Mouse (Mus musculus): Measurements from ENCODE around the gene Cd209e. TPM values are rescaled to one million over a fixed set of nuclear protein-coding genes. Genes with fewer than 3 reads are reported as not detected.
"Not testable (repeated sequence)": the region's sequence is repeated elsewhere in the genome, so short reads cannot be mapped to it uniquely, and the experiment has no call there.

Gene Cd209e
- not detected in 2 replicates for total RNA-seq (2014; rRNA removed; ENCODE audit: low replicate concordance)
- polyA plus RNA-seq (2015; fragmentation: Nextera tagmentation; extraction: Ambion mirVana): not detected in 2 replicates

DNA sequence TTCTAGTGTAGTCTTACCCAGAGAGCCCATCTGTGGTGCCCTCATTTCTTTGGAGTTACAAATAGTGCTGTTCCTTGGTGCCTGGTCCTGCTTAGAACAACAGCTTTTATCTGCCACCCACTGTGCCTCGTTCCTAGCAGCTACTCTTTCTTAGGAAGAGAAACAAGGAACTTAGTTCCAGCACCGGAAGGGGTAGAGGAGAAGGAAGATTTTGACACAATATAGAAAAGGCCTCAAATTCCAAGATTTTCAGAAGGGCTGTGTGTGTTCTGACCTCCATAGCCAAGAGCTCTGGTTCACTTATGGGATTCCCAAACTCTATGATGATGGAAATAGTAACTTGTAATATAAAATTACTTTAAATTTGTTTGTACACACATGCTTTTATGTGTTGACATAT, at the start of gene Cd209e:
Gene Cd209e (minus strand): TSS at position 101 of the 400 bp plus-strand sequence.
- ATAC-seq (ENCODE audit: insufficient read depth, low read depth): no peak
- WGBS: 49% methylated on average over 2 of the region's 2 CpGs
- no peak within 1 kb of the TSS for H3K4me2 ChIP-seq (ENCODE audit: low read depth, low read length)

GRCm38 (mm10) chr8:3878455-3878854, 24.3 kb upstream of the Cd209e start, which contains the start of gene Cd209d:
TSS of gene Cd209d (minus strand) at chr8:3878555.
- 0 out of 2 replicates have a peak, but pooled peaks cover 3% of the 10 kb centered on the region for H3K9me3 ChIP-seq (replicated peaks; ENCODE audit: control insufficient read depth, low read length)
- no peak within 1 kb of the TSS for H3K27ac ChIP-seq (ENCODE audit: low read depth)
- TF ChIP-seq EP300 (IDR thresholded peaks at IDR 0.05; ENCODE audit: low read depth): no peak
- H3K27me3 ChIP-seq (ENCODE audit: control insufficient read depth, insufficient read depth, low read length): no peaks in the 10 kb centered on the region
- 60% methylated on average over 4 of the region's 4 CpGs for WGBS
- no peak within 1 kb of the TSS for H3K4me3 ChIP-seq (ENCODE audit: low read depth, low read length)
- no peaks in the 10 kb centered on the region for H3K4me1 ChIP-seq (ENCODE audit: control insufficient read depth, insufficient read depth)
- no peak within 1 kb of the TSS for H3K9ac ChIP-seq (replicated peaks; ENCODE audit: low read depth, low read length)
- no peak within 1 kb of the TSS for H3K4me2 ChIP-seq (ENCODE audit: low read depth, low read length)
- no peak for DNase-seq (ENCODE audit: low spot score)
- ATAC-seq (ENCODE audit: insufficient read depth, low read depth): no peak
- no peaks in the 10 kb centered on the region for H3K36me3 ChIP-seq (replicated peaks; ENCODE audit: control insufficient read depth, insufficient read depth, low read length)

More for the DNA sequence above, at the start of gene Cd209e:
- no peaks in the 10 kb centered on the region for H3K4me1 ChIP-seq (ENCODE audit: control insufficient read depth, insufficient read depth)
- H3K9me3 ChIP-seq (replicated peaks; ENCODE audit: control insufficient read depth, low read length): no peaks in the 10 kb centered on the region
- H3K9ac ChIP-seq (replicated peaks; ENCODE audit: low read depth, low read length): no peak within 1 kb of the TSS
- no peak within 1 kb of the TSS for H3K4me3 ChIP-seq (ENCODE audit: low read depth, low read length)
- H3K36me3 ChIP-seq (replicated peaks; ENCODE audit: control insufficient read depth, insufficient read depth, low read length): no peaks in the 10 kb centered on the region
- H3K27me3 ChIP-seq (ENCODE audit: control insufficient read depth, insufficient read depth, low read length): no peaks in the 10 kb centered on the region
- no peak within 1 kb of the TSS for H3K27ac ChIP-seq (ENCODE audit: low read depth)
- DNase-seq (ENCODE audit: low spot score): no peak
- TF ChIP-seq EP300 (IDR thresholded peaks at IDR 0.05; ENCODE audit: low read depth): no peak
- TF ChIP-seq CTCF (IDR thresholded peaks at IDR 0.05; ENCODE audit: low read depth): no peak

DNA sequence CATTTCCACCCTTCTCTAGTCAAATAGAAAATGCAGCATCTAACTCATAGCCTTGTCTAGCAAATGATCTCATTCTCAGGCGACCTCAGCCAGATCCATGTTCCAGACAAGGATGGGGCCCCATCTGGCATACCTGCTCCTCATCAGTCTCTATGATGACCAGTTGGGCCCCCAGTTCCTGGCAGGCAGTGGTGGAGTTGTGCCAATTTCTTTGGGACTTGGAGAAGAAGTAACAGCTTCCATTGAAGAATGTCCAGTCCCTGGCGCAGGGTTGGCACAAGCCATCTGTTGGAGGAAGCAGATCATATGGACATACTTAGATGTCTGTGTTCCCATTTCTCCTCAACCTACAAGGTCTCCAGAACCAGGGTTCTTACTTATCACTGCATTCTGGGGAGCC, 22.0 kb upstream of the Cd209e start:
- Histone ChIP-seq H3K36me3 (replicated peaks; ENCODE audit: control insufficient read depth, insufficient read depth, low read length) (no peaks in the 10 kb centered on the region), H3K4me3 (ENCODE audit: low read depth, low read length) (no peak overlapping the region), H3K27me3 (ENCODE audit: control insufficient read depth, insufficient read depth, low read length) (no peaks in the 10 kb centered on the region), H3K4me1 (ENCODE audit: control insufficient read depth, insufficient read depth) (no peaks in the 10 kb centered on the region), H3K9me3 (replicated peaks; ENCODE audit: control insufficient read depth, low read length) (peaks cover 8% of the 10 kb centered on the region; the same call in 1 of the 2 replicates), H3K4me2 (ENCODE audit: low read depth, low read length) (no peak overlapping the region), H3K9ac (replicated peaks; ENCODE audit: low read depth, low read length) (no peak overlapping the region), H3K27ac (ENCODE audit: low read depth) (no peak overlapping the region)
- ATAC-seq (ENCODE audit: insufficient read depth, low read depth) (no peak), DNase-seq (ENCODE audit: low spot score) (no peak)
- TF ChIP-seq EP300 (IDR thresholded peaks at IDR 0.05; ENCODE audit: low read depth) (no peak), CTCF (IDR thresholded peaks at IDR 0.05; ENCODE audit: low read depth) (no peak)
- 69% methylated on average over 2 of the region's 2 CpGs for WGBS

GRCm38 (mm10) chr8:3862736-3863135, 8.6 kb upstream of the Cd209e start:
- not testable (repeated sequence) for H3K4me1 ChIP-seq (ENCODE audit: control insufficient read depth, insufficient read depth); H3K4me2 ChIP-seq (ENCODE audit: low read depth, low read length); H3K9me3 ChIP-seq (replicated peaks; ENCODE audit: control insufficient read depth, low read length); DNase-seq (ENCODE audit: low spot score); H3K4me3 ChIP-seq (ENCODE audit: low read depth, low read length); ATAC-seq (ENCODE audit: insufficient read depth, low read depth); H3K36me3 ChIP-seq (replicated peaks; ENCODE audit: control insufficient read depth, insufficient read depth, low read length); H3K27me3 ChIP-seq (ENCODE audit: control insufficient read depth, insufficient read depth, low read length); H3K9ac ChIP-seq (replicated peaks; ENCODE audit: low read depth, low read length); H3K27ac ChIP-seq (ENCODE audit: low read depth)

GRCm38 (mm10) chr8:3803091-3803490, 51.0 kb downstream of the Cd209e start:
- no peak for ATAC-seq (ENCODE audit: insufficient read depth, low read depth)

More at GRCm38 (mm10) chr8:3803091-3803490, 51.0 kb downstream of the Cd209e start:
- Histone ChIP-seq H3K36me3 (replicated peaks; ENCODE audit: control insufficient read depth, insufficient read depth, low read length) (no peaks in the 10 kb centered on the region), H3K9ac (replicated peaks; ENCODE audit: low read depth, low read length) (no peak overlapping the region), H3K4me3 (ENCODE audit: low read depth, low read length) (no peak overlapping the region), H3K9me3 (replicated peaks; ENCODE audit: control insufficient read depth, low read length) (0 out of 2 replicates have a peak, but pooled peaks cover 8% of the 10 kb centered on the region), H3K4me2 (ENCODE audit: low read depth, low read length) (no peak overlapping the region), H3K27ac (ENCODE audit: low read depth) (no peak overlapping the region), H3K4me1 (ENCODE audit: control insufficient read depth, insufficient read depth) (no peaks in the 10 kb centered on the region), H3K27me3 (ENCODE audit: control insufficient read depth, insufficient read depth, low read length) (no peaks in the 10 kb centered on the region)
- 80% methylated on average over 14 of the region's 14 CpGs for WGBS
- TF ChIP-seq CTCF (IDR thresholded peaks at IDR 0.05; ENCODE audit: low read depth): no peak
- no peak for TF ChIP-seq EP300 (IDR thresholded peaks at IDR 0.05; ENCODE audit: low read depth)
- DNase-seq (ENCODE audit: low spot score): no peak

Other genes starting within 250 kb of the Cd209e start
- 26.8 and 27.0 TPM in 2 replicates for gene Xab2, start 233.0 kb downstream of the Cd209e start, total RNA-seq (2014; rRNA removed; ENCODE audit: low replicate concordance)
- gene Xab2, start 233.0 kb downstream of the Cd209e start, polyA plus RNA-seq (2015; fragmentation: Nextera tagmentation; extraction: Ambion mirVana): 20.0 TPM in 2 replicates
- gene Pet100, start 232.8 kb downstream of the Cd209e start, total RNA-seq (2014; rRNA removed; ENCODE audit: low replicate concordance): 2.4 and 14.4 TPM in 2 replicates
- 112 and 121 TPM in 2 replicates for gene Pet100, start 232.8 kb downstream of the Cd209e start, polyA plus RNA-seq (2015; fragmentation: Nextera tagmentation; extraction: Ambion mirVana)
- gene Pcp2, start 228.8 kb downstream of the Cd209e start, total RNA-seq (2014; rRNA removed; ENCODE audit: low replicate concordance): not detected in 2 replicates
- not detected in 2 replicates for gene Pcp2, start 228.8 kb downstream of the Cd209e start, polyA plus RNA-seq (2015; fragmentation: Nextera tagmentation; extraction: Ambion mirVana)
- 15.2 and 30.5 TPM in 2 replicates for gene Stxbp2, start 223.4 kb downstream of the Cd209e start, total RNA-seq (2014; rRNA removed; ENCODE audit: low replicate concordance)
- gene Stxbp2, start 223.4 kb downstream of the Cd209e start, polyA plus RNA-seq (2015; fragmentation: Nextera tagmentation; extraction: Ambion mirVana): 13.8 and 14.5 TPM in 2 replicates
- not detected in 2 replicates for gene Retn, start 198.5 kb downstream of the Cd209e start, total RNA-seq (2014; rRNA removed; ENCODE audit: low replicate concordance)
- gene Retn, start 198.5 kb downstream of the Cd209e start, polyA plus RNA-seq (2015; fragmentation: Nextera tagmentation; extraction: Ambion mirVana): not detected in 2 replicates
- gene Mcemp1, start 188.6 kb downstream of the Cd209e start, total RNA-seq (2014; rRNA removed; ENCODE audit: low replicate concordance): not detected in 2 replicates
- gene Mcemp1, start 188.6 kb downstream of the Cd209e start, polyA plus RNA-seq (2015; fragmentation: Nextera tagmentation; extraction: Ambion mirVana): 0.27 and 0.30 TPM in 2 replicates
- not detected in 2 replicates for gene Fcor, start 181.9 kb downstream of the Cd209e start, total RNA-seq (2014; rRNA removed; ENCODE audit: low replicate concordance)
- gene Fcor, start 181.9 kb downstream of the Cd209e start, polyA plus RNA-seq (2015; fragmentation: Nextera tagmentation; extraction: Ambion mirVana): 1.3 and 1.7 TPM in 2 replicates
- 31.1 and 38.0 TPM in 2 replicates for gene Trappc5, start 178.0 kb downstream of the Cd209e start, total RNA-seq (2014; rRNA removed; ENCODE audit: low replicate concordance)
- 29.2 and 29.8 TPM in 2 replicates for gene Trappc5, start 178.0 kb downstream of the Cd209e start, polyA plus RNA-seq (2015; fragmentation: Nextera tagmentation; extraction: Ambion mirVana)
- gene Fcer2a, start 160.1 kb downstream of the Cd209e start, total RNA-seq (2014; rRNA removed; ENCODE audit: low replicate concordance): not detected in 2 replicates
- gene Fcer2a, start 160.1 kb downstream of the Cd209e start, polyA plus RNA-seq (2015; fragmentation: Nextera tagmentation; extraction: Ambion mirVana): 0.11 TPM in 1 of 2 replicates, not detected in the other
- 5.6 TPM in 1 of 2 replicates, not detected in the other for gene Clec4g, start 133.7 kb downstream of the Cd209e start, total RNA-seq (2014; rRNA removed; ENCODE audit: low replicate concordance)
- 1.9 and 2.5 TPM in 2 replicates for gene Clec4g, start 133.7 kb downstream of the Cd209e start, polyA plus RNA-seq (2015; fragmentation: Nextera tagmentation; extraction: Ambion mirVana)
- not detected in 2 replicates for gene Cd209a, start 105.3 kb downstream of the Cd209e start, total RNA-seq (2014; rRNA removed; ENCODE audit: low replicate concordance)
- gene Cd209a, start 105.3 kb downstream of the Cd209e start, polyA plus RNA-seq (2015; fragmentation: Nextera tagmentation; extraction: Ambion mirVana): not detected in 2 replicates
- not detected in 2 replicates for gene Cd209d, start 24.2 kb upstream of the Cd209e start, total RNA-seq (2014; rRNA removed; ENCODE audit: low replicate concordance)
- gene Cd209d, start 24.2 kb upstream of the Cd209e start, polyA plus RNA-seq (2015; fragmentation: Nextera tagmentation; extraction: Ambion mirVana): not detected in 2 replicates
- not detected in 2 replicates for gene Cd209b, start 72.5 kb upstream of the Cd209e start, total RNA-seq (2014; rRNA removed; ENCODE audit: low replicate concordance)
- gene Cd209b, start 72.5 kb upstream of the Cd209e start, polyA plus RNA-seq (2015; fragmentation: Nextera tagmentation; extraction: Ambion mirVana): not detected in 2 replicates
- gene Cd209c, start 100.4 kb upstream of the Cd209e start, total RNA-seq (2014; rRNA removed; ENCODE audit: low replicate concordance): not detected in 2 replicates
- 0.07 TPM in 1 of 2 replicates, not detected in the other for gene Cd209c, start 100.4 kb upstream of the Cd209e start, polyA plus RNA-seq (2015; fragmentation: Nextera tagmentation; extraction: Ambion mirVana)